Mouse (Mus musculus) hindbrain, embryonic 15.5 days (tissue): ENCODE data around the gene Camta1. TPM values are rescaled to one million over a fixed set of nuclear protein-coding genes. Genes with fewer than 3 reads are reported as not detected.
A peak's percentile ranks its signal among the peaks of the same experiment; 100 is the strongest.

Source experiments
- ATAC-seq: fragments of 200-750 bp; cut with Nextera tagmentation; 2 replicates; pipeline ENCODE4 v1.8.0; 2017; ENCODE audit warnings: low read depth, moderate number of reproducible peaks, moderate TSS enrichment; ENCODE audit not compliant: low FRiP score
- H3K27ac ChIP-seq: fragments of 300-500 bp; sonication (generic); replicated peaks from 2 replicates; pipeline ENCODE4 v1.5.1; 2015; ENCODE audit warnings: mild to moderate bottlenecking, inconsistent platforms
- H3K27me3 ChIP-seq: fragments of 300-500 bp; sonication (generic); 2 replicates; pipeline ENCODE4 v1.6.1; 2015; ENCODE audit warnings: control low read depth, inconsistent platforms
- H3K36me3 ChIP-seq: fragments of 300-500 bp; sonication (generic); 2 replicates; pipeline ENCODE4 v1.6.1; 2015; ENCODE audit warnings: control low read depth, inconsistent platforms
- H3K4me1 ChIP-seq: fragments of 300-500 bp; sonication (generic); replicated peaks from 2 replicates; pipeline ENCODE4 v1.6.1; 2015; ENCODE audit warnings: control low read depth, inconsistent platforms
- H3K4me2 ChIP-seq: fragments of 300-500 bp; sonication (generic); 2 replicates; pipeline ENCODE4 v1.6.1; 2015; ENCODE audit warnings: moderate library complexity, mild to moderate bottlenecking, inconsistent platforms
- H3K4me3 ChIP-seq: fragments of 300-500 bp; sonication (generic); 2 replicates; pipeline ENCODE4 v1.5.1; 2015; ENCODE audit warnings: mild to moderate bottlenecking, inconsistent platforms
- H3K9ac ChIP-seq: fragments of 300-500 bp; sonication (generic); 2 replicates; pipeline ENCODE4 v1.6.1; 2015; ENCODE audit warnings: inconsistent platforms
- H3K9me3 ChIP-seq: fragments of 300-500 bp; sonication (generic); 2 replicates; pipeline ENCODE4 v1.6.1; 2016; ENCODE audit warnings: control low read depth, inconsistent platforms
- WGBS: fragments of 180-500 bp; shearing (Covaris S2); methylation state at CpG from one replicate; pipeline ENCODE4 v1.1.7; 2015; 5-methylcytosine and 5-hydroxymethylcytosine counted together
- polyA plus RNA-seq: library from polyadenylated mRNA; unstranded; fragments of >200 nt; fragmentation: Nextera tagmentation; extraction: Ambion mirVana; gene quantifications from 2 replicates; pipeline ENCODE4 v1.2.1, GENCODE M21; 2015

The Camta1 gene
- polyA plus RNA-seq, 1 experiment from 2014 or later: 150 TPM

- H3K4me1 ChIP-seq: peaks cover 36% of the 10 kb centered on the region
- H3K9ac ChIP-seq: no peak overlapping the region
- H3K27me3 ChIP-seq: no peaks in the 10 kb centered on the region
These were observed 639.0 kb downstream of the Camta1 start for GRCm38 (mm10) chr4:151222635-151223034.

GRCm38 (mm10) chr4:151216553-151217292 is 645.0 kb downstream of the Camta1 start:
- H3K27me3 ChIP-seq: no peaks in the 10 kb centered on the region
- 49% methylated on average over 15 of the region's 15 CpGs for WGBS
- peaks cover 34% of the 10 kb centered on the region for H3K4me1 ChIP-seq
- H3K4me3 ChIP-seq: no peak overlapping the region
- peak overlapping the region; percentile 8; the same call in 1 of the 2 replicates for H3K4me2 ChIP-seq
- H3K9ac ChIP-seq: no peak overlapping the region
- no peak for ATAC-seq
- H3K36me3 ChIP-seq: no peaks in the 10 kb centered on the region
- peak overlapping the region; percentile 60 for H3K27ac ChIP-seq
- no peaks in the 10 kb centered on the region for H3K9me3 ChIP-seq

More at GRCm38 (mm10) chr4:151222635-151223034, 639.0 kb downstream of the Camta1 start:
- no peak overlapping the region for H3K4me3 ChIP-seq
- ATAC-seq: no peak
- H3K27ac ChIP-seq: peak overlapping the region; percentile 78
- no peak overlapping the region for H3K4me2 ChIP-seq
- no peaks in the 10 kb centered on the region for H3K9me3 ChIP-seq
- H3K36me3 ChIP-seq: no peaks in the 10 kb centered on the region
- WGBS: 10% methylated on average over 10 of the region's 10 CpGs

- no peaks in the 10 kb centered on the region for H3K36me3 ChIP-seq
- no peak for ATAC-seq
These were observed 645.8 kb downstream of the Camta1 start for GRCm38 (mm10) chr4:151215866-151216265.

GRCm38 (mm10) chr4:151215179-151215578 is 646.5 kb downstream of the Camta1 start:
- WGBS: 69% methylated on average over 1 of the region's 1 CpGs
- Histone ChIP-seq H3K9me3 (no peaks in the 10 kb centered on the region), H3K4me1 (peaks cover 34% of the 10 kb centered on the region), H3K27me3 (no peaks in the 10 kb centered on the region), H3K9ac (no peak overlapping the region), H3K36me3 (no peaks in the 10 kb centered on the region), H3K27ac (no peak overlapping the region), H3K4me2 (no peak overlapping the region), H3K4me3 (no peak overlapping the region)
- ATAC-seq: no peak

More at GRCm38 (mm10) chr4:151215866-151216265, 645.8 kb downstream of the Camta1 start:
- Histone ChIP-seq H3K4me1 (peaks cover 34% of the 10 kb centered on the region), H3K9ac (no peak overlapping the region), H3K9me3 (no peaks in the 10 kb centered on the region), H3K4me3 (no peak overlapping the region), H3K4me2 (no peak overlapping the region), H3K27ac (no peak overlapping the region), H3K27me3 (no peaks in the 10 kb centered on the region)
- WGBS: 35% methylated on average over 4 of the region's 4 CpGs

- Histone ChIP-seq H3K4me2 (no peak overlapping the region), H3K36me3 (no peaks in the 10 kb centered on the region), H3K27ac (peak overlapping the region; percentile 22; the same call in 1 of the 2 replicates), H3K9ac (no peak overlapping the region), H3K4me1 (peaks cover 34% of the 10 kb centered on the region), H3K27me3 (no peaks in the 10 kb centered on the region), H3K9me3 (no peaks in the 10 kb centered on the region), H3K4me3 (no peak overlapping the region)
- ATAC-seq: peak; percentile 14; the same call in 1 of the 2 replicates
- WGBS: 27% methylated on average over 11 of the region's 11 CpGs
These were observed 648.2 kb downstream of the Camta1 start for GRCm38 (mm10) chr4:151213475-151213874.

GRCm38 (mm10) chr4:151211992-151212391 is 649.7 kb downstream of the Camta1 start:
- no peaks in the 10 kb centered on the region for H3K9me3 ChIP-seq
- no peak overlapping the region for H3K4me3 ChIP-seq
- no peak overlapping the region for H3K27ac ChIP-seq
- H3K4me2 ChIP-seq: no peak overlapping the region
- no peak overlapping the region for H3K9ac ChIP-seq
- no peak for ATAC-seq
- peaks cover 43% of the 10 kb centered on the region for H3K4me1 ChIP-seq
- 81% methylated on average over 6 of the region's 6 CpGs for WGBS
- no peaks in the 10 kb centered on the region for H3K27me3 ChIP-seq
- H3K36me3 ChIP-seq: no peaks in the 10 kb centered on the region

GRCm38 (mm10) chr4:151207566-151207965 is 654.1 kb downstream of the Camta1 start:
- no peak for ATAC-seq
- 62% methylated on average over 7 of the region's 7 CpGs for WGBS
- H3K36me3 ChIP-seq: no peaks in the 10 kb centered on the region
- no peaks in the 10 kb centered on the region for H3K27me3 ChIP-seq
- no peaks in the 10 kb centered on the region for H3K9me3 ChIP-seq
- no peak overlapping the region for H3K4me2 ChIP-seq
- no peak overlapping the region for H3K9ac ChIP-seq
- H3K4me3 ChIP-seq: no peak overlapping the region
- no peak overlapping the region for H3K27ac ChIP-seq
- H3K4me1 ChIP-seq: peaks cover 26% of the 10 kb centered on the region

- Histone ChIP-seq H3K27ac (no peak overlapping the region), H3K4me2 (no peak overlapping the region), H3K4me3 (no peak overlapping the region), H3K9me3 (no peaks in the 10 kb centered on the region), H3K27me3 (no peaks in the 10 kb centered on the region), H3K4me1 (peaks cover 22% of the 10 kb centered on the region), H3K9ac (no peak overlapping the region), H3K36me3 (no peaks in the 10 kb centered on the region)
- WGBS: 52% methylated on average over 6 of the region's 6 CpGs
- ATAC-seq: no peak
These were observed 658.8 kb downstream of the Camta1 start for GRCm38 (mm10) chr4:151202891-151203290.

GRCm38 (mm10) chr4:151200316-151200715 is 661.4 kb downstream of the Camta1 start:
- no peak overlapping the region for H3K4me3 ChIP-seq
- peaks cover 11% of the 10 kb centered on the region for H3K4me1 ChIP-seq
- WGBS: 75% methylated on average over 9 of the region's 9 CpGs
- no peak for ATAC-seq
- H3K9ac ChIP-seq: no peak overlapping the region
- H3K27me3 ChIP-seq: no peaks in the 10 kb centered on the region
- no peak overlapping the region for H3K4me2 ChIP-seq
- H3K9me3 ChIP-seq: no peaks in the 10 kb centered on the region
- no peaks in the 10 kb centered on the region for H3K36me3 ChIP-seq
- H3K27ac ChIP-seq: no peak overlapping the region

GRCm38 (mm10) chr4:151195126-151195525 is 666.5 kb downstream of the Camta1 start:
- no peak overlapping the region for H3K9ac ChIP-seq
- H3K4me3 ChIP-seq: no peak overlapping the region
- no peaks in the 10 kb centered on the region for H3K27me3 ChIP-seq
- no peaks in the 10 kb centered on the region for H3K9me3 ChIP-seq
- no peak for ATAC-seq
- WGBS: 46% methylated on average over 10 of the region's 10 CpGs
- no peaks in the 10 kb centered on the region for H3K36me3 ChIP-seq
- H3K4me2 ChIP-seq: no peak overlapping the region
- peaks cover 20% of the 10 kb centered on the region for H3K4me1 ChIP-seq
- H3K27ac ChIP-seq: peak overlapping the region; percentile 69

GRCm38 (mm10) chr4:151194715-151195097 is 667.0 kb downstream of the Camta1 start:
- Histone ChIP-seq H3K9ac (no peak overlapping the region), H3K4me1 (peaks cover 20% of the 10 kb centered on the region), H3K36me3 (no peaks in the 10 kb centered on the region), H3K4me3 (no peak overlapping the region), H3K4me2 (no peak overlapping the region), H3K9me3 (no peaks in the 10 kb centered on the region), H3K27ac (peak overlapping the region; percentile 69), H3K27me3 (no peaks in the 10 kb centered on the region)
- peak; percentile 45; the same call in 1 of the 2 replicates for ATAC-seq
- WGBS: 26% methylated on average over 4 of the region's 4 CpGs

- no peaks in the 10 kb centered on the region for H3K27me3 ChIP-seq
- no peak overlapping the region for H3K4me2 ChIP-seq
- H3K4me1 ChIP-seq: peaks cover 20% of the 10 kb centered on the region
- peak overlapping the region; percentile 69 for H3K27ac ChIP-seq
- H3K4me3 ChIP-seq: no peak overlapping the region
- no peaks in the 10 kb centered on the region for H3K36me3 ChIP-seq
- ATAC-seq: 0 out of 2 replicates have a peak, but pooled peaks have one; percentile 32
- no peaks in the 10 kb centered on the region for H3K9me3 ChIP-seq
- 9% methylated on average over 11 of the region's 11 CpGs for WGBS
- H3K9ac ChIP-seq: no peak overlapping the region
These were observed 667.5 kb downstream of the Camta1 start for GRCm38 (mm10) chr4:151194030-151194714.
